Mouse (Mus musculus) spleen, adult 2 months (tissue): ENCODE measurements at regions not wholly inside any gene's neighbourhood (a gene's known extent, or its start where the extent isn't known, plus 50 kb on each side); places are given as distances from the start of the nearest gene placed in this dataset.

ENCODE experiments used
- CTCF ChIP-seq: fragments of 200-500 bp; IDR thresholded peaks from 2 replicates; pipeline ENCODE4 v1.5.1; 2011; ENCODE audit warnings: mild to moderate bottlenecking, inconsistent platforms; ENCODE audit not compliant: insufficient read depth, insufficient read length, insufficient replicate concordance; ENCODE audit errors: extremely low read depth
- POLR2A ChIP-seq: fragments of 200-500 bp; IDR thresholded peaks from 2 replicates; pipeline ENCODE4 v1.6.1; 2011; ENCODE audit warnings: low read depth, low read length, inconsistent platforms

GRCm38 (mm10) chr9:122571001-122571400 lies 176.1 kb upstream of the Topaz1 start:
- TF ChIP-seq CTCF (no peak), POLR2A (no peak)
